Mouse (Mus musculus) kidney, adult 18-20 months (tissue): ENCODE data around the gene Ciart.
A peak's percentile ranks its signal among the peaks of the same experiment; 100 is the strongest.
"Not testable (repeated sequence)": the region's sequence is repeated elsewhere in the genome, so short reads cannot be mapped to it uniquely, and the experiment has no call there.

ENCODE experiments used
- DNase-seq: peaks from one replicate; pipeline ENCODE4 v3.0.0; 2021

Gene Ciart

GRCm38 (mm10) chr3:95899800-95900524 lies 17.9 kb upstream of the Ciart start:
- no peak for DNase-seq

GRCm38 (mm10) chr3:95895501-95895900 lies 13.4 kb upstream of the Ciart start:
- DNase-seq: not testable (repeated sequence)

DNA sequence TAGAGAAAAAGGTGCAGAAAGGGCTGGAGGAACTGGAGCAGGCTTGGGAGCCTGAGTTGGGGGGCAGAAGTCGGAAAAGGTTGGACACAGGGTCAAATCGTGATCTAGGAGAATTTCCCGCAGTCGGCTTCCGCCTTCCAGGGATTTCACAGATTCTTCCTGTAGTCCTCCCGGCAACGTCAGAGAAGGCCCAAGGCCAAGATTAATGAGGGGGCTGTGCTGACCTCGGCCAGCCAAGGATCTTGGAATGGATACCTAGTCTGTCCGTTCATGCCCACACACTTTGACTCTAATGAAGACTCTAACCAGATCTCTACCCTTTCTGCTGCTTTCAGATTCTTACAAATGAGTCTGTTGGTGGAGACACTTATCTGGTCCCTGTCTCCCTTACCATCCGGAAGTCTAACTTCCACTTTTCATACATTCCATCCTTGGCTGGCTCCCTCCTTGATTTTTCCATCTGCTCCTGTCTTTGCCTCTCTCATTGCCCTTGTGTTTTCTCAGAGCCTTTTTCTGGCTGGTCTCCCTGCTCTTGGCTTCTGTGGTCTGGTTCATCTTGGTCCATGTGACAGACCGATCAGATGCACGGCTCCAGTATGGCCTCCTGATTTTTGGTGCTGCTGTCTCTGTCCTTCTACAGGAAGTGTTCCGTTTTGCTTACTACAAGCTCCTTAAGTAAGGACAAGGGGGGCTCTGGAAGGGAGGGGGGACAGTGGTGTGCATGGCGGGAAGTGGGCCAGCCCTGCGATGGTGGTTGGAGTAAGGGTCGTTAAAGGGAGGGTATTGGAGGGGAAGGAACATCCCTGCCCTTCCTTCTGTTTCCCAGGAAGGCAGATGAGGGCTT lies 12.5 kb upstream of the Ciart start:
- DNase-seq: peak; percentile 78

DNA sequence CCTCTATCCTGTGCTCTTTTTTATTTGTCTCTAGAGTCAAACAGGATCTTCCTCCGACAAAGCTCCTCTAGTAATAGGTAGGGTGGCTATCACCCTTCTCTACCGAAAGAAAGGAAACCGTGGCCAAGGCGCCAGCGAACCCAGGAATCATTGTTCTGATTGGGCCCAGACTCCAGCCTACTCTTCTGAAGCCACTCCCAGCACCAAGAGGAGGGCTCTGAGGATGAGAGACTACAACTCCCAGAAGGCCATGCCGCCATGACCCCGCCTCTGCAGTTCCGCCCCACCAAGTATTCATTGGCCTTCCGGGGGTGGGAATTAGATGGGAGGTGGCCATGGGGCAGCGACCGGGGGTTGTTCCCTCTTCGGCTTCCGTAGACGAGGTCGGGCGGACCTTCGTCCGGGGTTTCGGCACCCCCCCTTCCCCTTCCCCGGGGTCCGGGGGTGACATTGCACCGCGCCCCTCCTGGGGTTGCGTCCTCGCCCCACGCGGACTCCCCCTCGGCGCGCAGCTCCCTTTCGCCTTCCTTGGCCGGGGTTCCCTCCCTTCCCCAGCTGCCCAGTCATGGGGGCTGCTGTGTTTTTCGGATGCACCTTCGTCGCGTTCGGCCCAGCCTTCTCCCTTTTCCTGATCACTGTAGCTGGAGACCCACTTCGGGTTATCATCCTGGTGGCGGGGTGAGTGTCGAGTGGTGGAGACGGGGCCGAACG lies 11.7 kb upstream of the Ciart start, which contains the start of gene Aph1a:
Aph1a (plus strand) TSS at position 364 of the 711 bp plus-strand sequence.
- peak; percentile 95 for DNase-seq

DNA sequence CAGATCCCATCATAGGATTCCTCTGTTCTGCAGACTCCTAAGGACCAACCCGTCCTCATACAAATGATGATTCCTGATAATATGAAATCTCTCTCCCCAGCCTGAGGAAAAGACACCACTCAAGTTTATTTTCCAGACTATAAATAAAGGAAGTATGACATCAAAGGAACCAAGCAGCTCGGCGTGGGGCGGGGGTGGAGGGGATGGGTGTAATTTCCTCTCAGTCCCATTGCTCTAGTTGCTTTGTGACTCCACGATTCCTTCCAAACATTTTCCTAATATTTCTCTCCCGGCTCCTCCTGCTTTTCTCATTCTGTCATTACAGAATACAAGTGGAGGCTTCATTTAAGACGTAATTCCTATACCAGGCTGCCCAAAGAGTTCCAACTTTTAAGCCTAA lies 11.1 kb upstream of the Ciart start:
- no peak for DNase-seq

GRCm38 (mm10) chr3:95892066-95893052 lies 10.3 kb upstream of the Ciart start:
- no peak for DNase-seq

DNA sequence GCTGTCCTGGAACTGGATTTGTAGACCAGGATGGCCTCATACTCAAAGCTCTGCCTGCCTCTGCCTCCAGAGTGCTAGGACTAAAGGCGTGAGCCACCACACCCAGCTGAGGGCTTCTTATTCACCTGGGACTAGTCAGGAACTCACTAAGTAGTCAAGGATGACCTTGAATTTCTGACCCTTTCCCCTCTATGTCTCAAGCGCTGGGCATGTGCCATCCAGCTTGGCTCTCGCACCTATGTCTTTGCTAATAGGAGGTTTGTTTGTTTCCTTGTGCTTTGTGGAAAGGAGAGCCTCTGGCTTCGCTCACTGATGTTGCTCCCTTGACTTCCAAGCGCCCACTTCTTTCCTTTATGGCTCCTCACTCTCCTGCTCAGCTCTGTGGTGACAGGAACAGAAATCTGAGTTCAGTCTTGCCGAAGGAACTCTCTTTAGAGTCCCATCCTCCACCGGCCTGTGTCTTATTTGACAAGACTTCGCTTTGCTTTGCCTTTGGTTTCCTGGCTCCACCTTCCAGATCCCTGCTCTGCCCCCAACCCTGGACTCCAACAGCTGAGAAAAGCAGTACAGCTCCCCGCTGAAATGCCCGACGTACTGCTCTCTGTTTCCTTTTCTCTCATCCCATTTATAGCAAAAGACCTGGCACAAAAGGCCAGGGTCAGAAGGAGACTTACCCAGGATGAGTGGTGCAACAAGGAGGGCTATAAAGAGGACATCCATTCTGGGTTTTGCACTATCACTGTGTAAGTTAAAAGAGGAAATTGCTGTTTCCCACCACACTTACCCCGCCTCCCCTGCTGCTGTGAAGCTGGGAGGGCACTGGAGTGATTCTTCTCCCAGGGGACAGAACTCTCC lies 9.4 kb upstream of the Ciart start, which contains the start of gene BC028528:
BC028528 (minus strand) TSS at position 795 of the 855 bp plus-strand sequence.
- no peak for DNase-seq

DNA sequence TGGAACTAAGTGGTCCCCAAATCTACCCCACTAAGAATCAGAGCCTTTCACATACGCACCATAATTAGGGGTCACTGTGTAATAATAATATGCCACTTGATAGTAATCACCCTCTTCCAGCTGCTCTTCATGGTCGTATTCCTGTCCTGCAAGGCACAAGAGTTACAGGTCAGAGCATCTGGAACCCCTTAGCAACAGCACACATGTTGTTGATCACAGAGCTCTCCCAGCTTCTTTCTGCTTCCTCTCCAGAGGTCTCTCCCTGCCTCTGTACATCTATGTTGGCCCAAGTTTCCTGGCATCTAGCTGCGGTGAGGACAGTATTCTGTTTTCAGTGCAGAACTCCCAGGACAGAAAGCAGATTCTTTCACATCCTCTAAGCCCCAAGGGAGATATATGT lies 7.6 kb upstream of the Ciart start:
- no peak for DNase-seq

GRCm38 (mm10) chr3:95887596-95887995 lies 5.5 kb upstream of the Ciart start:
- peak; percentile 66 for DNase-seq

GRCm38 (mm10) chr3:95884400-95884799 lies 2.3 kb upstream of the Ciart start:
- no peak for DNase-seq

- peak; percentile 76 for DNase-seq
Measured at GRCm38 (mm10) chr3:95882816-95883425, 870 bp upstream of the Ciart start.

DNA sequence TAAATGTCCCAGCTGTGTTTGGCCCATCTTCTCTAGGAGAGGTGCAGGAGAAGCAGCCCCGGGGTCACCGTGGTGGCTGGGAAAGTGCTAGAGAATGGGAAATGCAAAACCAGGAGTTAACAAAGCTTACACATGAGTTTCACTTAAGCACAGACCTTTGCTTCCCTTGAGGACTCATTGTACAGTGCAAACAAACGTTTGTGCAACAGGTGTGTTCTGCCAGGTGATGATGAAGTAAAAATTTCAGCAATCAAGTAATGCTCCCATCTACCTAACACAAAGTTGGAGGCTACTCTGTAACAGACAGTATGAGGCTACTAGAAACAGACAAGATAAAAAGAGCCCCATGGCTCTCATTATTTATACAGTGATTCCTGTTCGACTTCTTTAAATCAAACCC lies 3.0 kb downstream of the Ciart start:
- DNase-seq: no peak

DNA sequence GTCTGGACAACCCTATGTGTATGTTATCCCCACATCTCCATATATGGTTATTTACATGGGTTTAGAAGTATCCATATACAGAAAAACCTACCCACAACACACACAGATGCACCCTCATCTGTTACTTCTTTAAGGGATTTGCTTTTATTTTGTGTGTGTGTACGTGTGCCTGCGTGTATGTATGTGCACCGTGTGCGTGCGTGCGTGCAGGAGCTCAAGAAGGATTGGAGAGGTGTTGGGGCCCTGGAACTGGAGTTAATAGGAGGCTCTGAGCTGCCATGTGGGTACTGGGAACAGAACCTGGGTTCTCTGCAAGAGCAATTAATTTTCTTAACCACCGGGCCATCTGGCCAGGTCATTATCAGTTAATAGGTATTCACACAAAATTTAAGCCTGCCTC lies 10.0 kb downstream of the Ciart start:
- peak; percentile 23 for DNase-seq

- peak; percentile 88 for DNase-seq
Measured at GRCm38 (mm10) chr3:95871392-95871867, 10.6 kb downstream of the Ciart start, which contains the start of gene Mrps21. Gene Mrps21, minus strand, starts transcription at chr3:95871519.

DNA sequence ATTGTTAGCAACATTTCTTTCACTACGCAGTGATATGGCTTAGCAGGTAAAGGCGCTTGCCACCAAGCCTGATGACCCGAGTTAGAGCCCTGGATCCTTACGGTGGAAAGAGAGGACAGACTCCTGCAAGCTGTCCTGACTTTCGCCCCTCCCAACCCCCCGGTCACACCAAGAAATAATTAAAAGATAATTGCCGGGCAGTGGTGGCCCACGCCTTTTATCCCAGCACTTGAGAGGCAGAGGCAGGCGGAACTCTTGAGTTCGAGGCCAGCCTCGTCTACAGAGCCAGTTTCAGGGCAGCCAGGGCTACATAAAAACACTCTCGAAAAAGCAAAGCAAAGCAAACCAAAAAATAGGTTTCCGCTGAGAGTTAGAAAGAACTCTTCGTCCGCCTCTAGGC lies 11.1 kb downstream of the Ciart start:
- no peak for DNase-seq

DNA sequence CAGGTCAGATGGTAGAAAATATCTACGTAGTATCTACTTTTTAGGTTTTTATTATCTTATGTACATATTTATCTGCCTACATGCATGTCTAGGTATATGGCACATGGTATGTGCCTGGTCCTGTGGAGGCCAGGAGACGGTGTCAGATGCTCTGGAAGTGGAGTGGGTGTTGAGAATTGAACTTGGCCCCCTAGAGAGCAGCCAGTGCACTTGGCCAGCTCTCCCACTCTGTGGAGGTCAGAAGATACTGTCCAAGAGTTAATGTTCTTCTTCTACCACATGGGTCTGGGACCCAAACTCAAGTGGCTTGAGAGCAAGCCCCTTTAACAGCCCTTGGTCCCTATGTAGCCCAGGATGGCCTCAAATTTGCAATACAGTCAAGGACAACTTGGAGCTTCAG lies 14.6 kb downstream of the Ciart start:
- no peak for DNase-seq

DNA sequence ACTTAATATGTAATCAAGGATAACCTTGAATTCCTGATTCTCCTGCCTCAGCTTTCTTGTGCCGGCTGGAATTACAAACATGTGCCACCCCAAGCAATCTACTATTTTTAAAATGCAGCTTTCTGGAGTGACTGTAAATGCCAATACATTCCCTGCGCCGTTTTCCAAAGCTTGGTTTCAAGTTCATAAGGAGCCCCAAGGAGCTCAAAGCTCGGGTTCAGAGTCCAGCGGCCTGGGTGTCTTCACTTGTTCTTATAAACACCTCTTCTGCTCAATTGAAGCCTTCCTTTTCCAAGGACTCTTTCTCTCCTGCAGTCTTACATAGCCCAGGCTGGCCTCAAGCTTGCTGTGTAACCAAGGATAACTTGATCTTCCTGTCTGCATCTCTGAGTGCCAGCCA lies 16.0 kb downstream of the Ciart start:
- peak; percentile 60 for DNase-seq

GRCm38 (mm10) chr3:95865571-95865970 lies 16.5 kb downstream of the Ciart start:
- DNase-seq: no peak

- peak; percentile 71 for DNase-seq
Measured at GRCm38 (mm10) chr3:95865050-95865449, 17.0 kb downstream of the Ciart start.

- DNase-seq: no peak
Measured at GRCm38 (mm10) chr3:95863578-95863977, 18.5 kb downstream of the Ciart start.
